Mouse (Mus musculus) bone marrow, adult 2 months (tissue): ENCODE results near the gene Pygl. TPM values are rescaled to one million over a fixed set of nuclear protein-coding genes. Genes with fewer than 3 reads are reported as not detected.
"Not testable (repeated sequence)": the region's sequence is repeated elsewhere in the genome, so short reads cannot be mapped to it uniquely, and the experiment has no call there.

Experiments used
- H3K27ac ChIP-seq: fragments of 200-500 bp; 2 replicates; pipeline ENCODE4 v1.5.1; 2012; ENCODE audit warnings: low read depth, mild to moderate bottlenecking, control low read depth, inconsistent platforms, low read length; ENCODE audit not compliant: control insufficient read depth, poor library complexity, insufficient read depth
- H3K4me1 ChIP-seq: fragments of 200-500 bp; 2 replicates; pipeline ENCODE4 v1.6.1; 2011; ENCODE audit warnings: low read length; ENCODE audit not compliant: control insufficient read depth, insufficient read depth
- H3K4me3 ChIP-seq: fragments of 200-500 bp; replicated peaks from 2 replicates; pipeline ENCODE3; 2011; ENCODE audit warnings: mild to moderate bottlenecking, low read depth, low read length, control low read depth; ENCODE audit not compliant: control insufficient read depth
- CTCF ChIP-seq: fragments of 200-500 bp; IDR thresholded peaks from 2 replicates; pipeline ENCODE4 v1.5.1; 2011; ENCODE audit warnings: low read length, control low read depth; ENCODE audit not compliant: control insufficient read depth, insufficient read depth
- POLR2A ChIP-seq: fragments of 200-500 bp; IDR thresholded peaks from 2 replicates; pipeline ENCODE4 v1.6.1; 2011; ENCODE audit warnings: low read depth, mild to moderate bottlenecking, control low read depth, low read length, borderline replicate concordance; ENCODE audit not compliant: control insufficient read depth
- WGBS: fragments of 180-500 bp; shearing (Covaris S2); methylation state at CpG from one replicate; pipeline ENCODE4 v1.1.7; 2018; 5-methylcytosine and 5-hydroxymethylcytosine counted together
- polyA plus RNA-seq: library from polyadenylated mRNA; stranded (reverse); fragments of >200 nt; gene quantifications from 2 replicates; pipeline ENCODE4 v1.2.4, GENCODE M21; 2011; ENCODE audit warnings: low replicate concordance; ENCODE audit not compliant: missing spikeins, insufficient read depth, insufficient read length

Gene Pygl
- polyA plus RNA-seq, 1 experiment = 101 TPM

DNA sequence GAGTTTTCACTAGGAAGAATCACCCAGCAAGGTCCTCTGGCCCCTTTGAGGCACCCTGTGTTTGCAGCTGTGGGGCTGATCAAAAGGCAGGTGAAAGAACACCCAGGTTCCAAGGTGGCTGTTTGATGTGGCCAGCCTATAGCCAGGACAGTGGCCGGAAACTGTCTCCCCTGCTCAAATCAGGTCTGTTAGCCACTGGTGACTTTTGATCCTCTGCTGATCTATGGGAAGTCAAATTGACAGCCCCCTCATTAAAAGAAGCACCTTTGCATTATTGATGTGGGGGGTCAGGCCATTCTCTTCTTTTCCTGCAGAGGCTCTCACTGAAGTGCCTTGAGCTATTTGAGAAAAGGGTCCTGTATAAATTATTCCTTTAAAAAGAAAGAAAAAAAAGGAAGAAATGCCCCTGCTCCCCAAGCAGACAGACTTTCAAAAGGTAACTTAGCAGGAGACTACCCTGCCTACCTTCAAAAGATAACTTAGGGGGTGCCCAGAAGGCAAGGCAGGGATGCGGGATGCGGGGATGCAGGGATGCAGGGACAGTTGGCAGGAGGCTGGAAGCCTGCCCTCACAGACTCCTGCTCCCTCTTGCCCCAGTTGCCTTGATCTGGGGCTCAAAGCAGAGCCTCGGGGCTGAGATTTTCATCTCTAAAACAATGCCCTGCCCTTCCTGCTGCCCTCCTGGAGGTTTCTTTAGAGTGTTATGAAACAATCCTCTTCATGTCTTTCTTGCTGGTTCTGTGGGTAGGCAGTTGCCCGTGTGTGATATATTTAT, 73.8 kb downstream of the Pygl start:
- Histone ChIP-seq H3K4me1 (no peaks in the 10 kb centered on the region), H3K27ac (no peak overlapping the region), H3K4me3 (no peak overlapping the region)
- TF ChIP-seq CTCF (no peak), POLR2A (no peak)
- WGBS = 63% methylated on average over 5 of the region's 5 CpGs

DNA sequence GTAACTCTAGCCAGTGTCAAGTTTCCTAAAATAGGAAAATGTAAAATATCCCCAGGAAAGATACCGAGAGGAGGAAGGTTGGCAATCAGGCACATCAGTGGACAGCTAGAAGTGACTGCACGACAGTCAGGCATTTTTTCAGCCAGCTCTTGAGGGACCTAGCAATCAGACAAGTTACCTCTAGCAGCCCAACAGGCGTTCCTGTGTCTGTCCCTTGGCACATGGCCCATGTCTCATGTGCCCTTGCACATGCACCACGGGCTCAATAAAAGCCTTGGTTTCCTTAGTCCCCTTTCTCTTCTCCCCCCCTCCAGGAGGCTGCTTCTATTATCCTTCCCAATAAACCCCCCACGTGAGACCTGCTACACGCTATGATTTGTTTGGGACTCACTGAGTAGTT, 75.1 kb downstream of the Pygl start:
- H3K27ac ChIP-seq = no peak overlapping the region
- 33% methylated on average over 6 of the region's 6 CpGs for WGBS
- no peak overlapping the region for H3K4me3 ChIP-seq
- TF ChIP-seq CTCF (no peak), POLR2A (no peak)
- H3K4me1 ChIP-seq = no peaks in the 10 kb centered on the region

DNA sequence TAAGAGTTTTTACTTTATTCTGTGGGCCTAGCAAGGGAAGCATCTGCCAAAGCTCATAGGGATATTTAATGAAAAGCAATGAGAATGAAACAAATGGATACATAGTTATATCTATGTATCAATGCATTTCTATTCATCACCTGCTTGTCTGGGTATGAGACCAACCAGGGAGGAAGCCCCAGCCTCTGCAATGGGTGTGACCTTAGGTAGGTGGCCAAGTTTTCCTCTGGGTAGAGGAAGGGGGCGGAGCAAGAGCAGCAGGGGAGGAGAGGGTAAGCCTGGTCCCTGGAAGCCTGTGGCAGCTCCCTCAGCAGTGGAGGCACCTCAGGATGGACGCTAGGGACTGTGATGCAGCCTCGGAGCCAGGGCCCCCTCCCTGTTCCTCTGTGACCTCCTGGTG, 77.4 kb downstream of the Pygl start, which contains the start of gene Abhd12b:
TSS of gene Abhd12b (plus strand) at position 301 of the 400 bp plus-strand sequence.
- 67% methylated on average over 3 of the region's 3 CpGs for WGBS
- Histone ChIP-seq H3K27ac (no peak within 1 kb of the TSS), H3K4me3 (no peak within 1 kb of the TSS), H3K4me1 (no peaks in the 10 kb centered on the region)
- TF ChIP-seq CTCF (no peak), POLR2A (no peak)

DNA sequence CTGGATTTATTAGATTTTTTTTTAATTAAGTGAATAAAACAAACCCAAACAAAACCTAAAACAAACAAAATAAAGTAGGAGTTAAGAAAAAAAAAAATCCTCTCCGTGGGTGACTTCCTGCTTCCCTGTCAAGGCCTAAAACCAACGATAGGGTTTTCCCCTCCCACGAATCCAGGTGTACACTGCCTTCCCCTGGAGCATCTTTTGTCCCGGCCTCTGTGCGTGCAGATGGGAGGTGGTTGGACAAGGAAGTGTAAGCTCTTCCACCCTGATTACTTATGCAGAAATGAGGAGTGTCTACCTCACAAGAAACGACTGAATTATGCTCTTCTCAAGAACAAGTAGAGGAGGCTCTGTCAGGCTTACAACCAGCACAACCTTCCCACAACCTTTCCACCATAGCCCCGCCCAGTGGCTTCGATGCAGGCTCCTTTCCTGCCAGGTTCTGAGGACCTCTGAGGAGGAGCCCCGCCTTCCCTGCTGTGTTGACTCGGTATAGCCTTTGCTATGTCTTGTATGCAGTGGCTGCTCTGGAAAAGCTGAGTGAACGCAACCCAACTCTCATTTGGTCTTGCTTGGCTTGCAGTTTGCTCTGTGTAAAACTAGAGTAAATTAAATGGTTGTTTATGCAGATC, 82.5 kb downstream of the Pygl start:
- Histone ChIP-seq H3K4me1 (no peaks in the 10 kb centered on the region; the same call in 1 of the 2 replicates), H3K27ac (no peak overlapping the region), H3K4me3 (peak overlapping the region; percentile 38)
- no peak for TF ChIP-seq CTCF
- no peak for TF ChIP-seq POLR2A
- 12% methylated on average over 11 of the region's 11 CpGs for WGBS

DNA sequence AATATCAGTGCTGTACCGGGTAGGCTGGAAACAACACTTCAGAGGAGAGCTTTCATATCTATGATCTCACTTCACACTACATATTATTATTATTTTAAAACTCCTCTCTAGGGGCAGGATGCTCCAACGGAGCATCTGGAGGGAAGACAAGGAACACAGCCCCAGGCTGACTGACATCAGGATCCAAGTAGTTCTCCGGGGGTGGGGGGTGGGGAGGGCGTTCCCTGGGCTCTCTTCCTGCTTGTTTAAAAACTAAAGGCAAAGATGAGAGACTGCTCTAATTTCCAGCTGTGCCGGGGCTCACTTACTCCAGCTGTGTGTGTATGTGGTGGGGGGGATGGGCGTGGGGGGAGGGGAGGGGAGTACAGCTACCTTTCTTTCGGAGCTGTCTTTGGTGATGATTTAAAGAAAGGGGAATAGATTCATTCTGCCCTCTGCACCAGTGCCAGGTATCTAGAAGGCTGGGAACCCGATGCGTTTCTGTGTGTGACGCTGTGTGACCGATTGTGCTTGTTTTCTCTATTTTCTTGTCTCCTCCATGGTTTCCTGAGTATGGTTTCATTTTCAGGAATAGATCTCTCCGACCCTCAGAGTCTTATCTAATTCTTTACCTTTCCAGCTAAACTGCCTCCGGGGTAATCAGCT, 83.2 kb downstream of the Pygl start:
- Histone ChIP-seq H3K4me1 (no peaks in the 10 kb centered on the region; the same call in 1 of the 2 replicates), H3K4me3 (peak overlapping the region; percentile 46), H3K27ac (no peak overlapping the region)
- WGBS = 9% methylated on average over 13 of the region's 13 CpGs
- TF ChIP-seq CTCF (no peak), POLR2A (no peak)

DNA sequence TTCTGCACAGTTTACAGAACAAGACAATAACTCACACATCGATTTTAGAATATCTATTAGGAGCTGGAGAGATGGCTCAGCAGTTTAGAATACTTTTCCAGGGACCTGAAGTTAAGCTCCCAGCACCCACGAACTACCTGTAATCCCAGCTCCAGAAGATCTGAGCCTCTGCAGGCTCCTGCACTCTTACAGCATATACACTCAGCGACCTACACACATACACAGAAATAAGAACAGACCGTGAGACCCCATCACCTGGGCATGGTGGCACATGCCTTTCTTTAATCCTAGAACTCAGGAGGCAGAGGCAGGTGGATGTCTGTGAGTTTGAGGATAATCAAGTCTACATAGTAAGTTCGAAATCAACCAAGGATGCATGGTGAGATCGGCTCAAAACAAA, 85.7 kb downstream of the Pygl start:
- TF ChIP-seq CTCF (no peak), POLR2A (no peak)
- no peak overlapping the region for H3K4me3 ChIP-seq
- no peak overlapping the region for H3K27ac ChIP-seq
- WGBS = 79% methylated on average over 6 of the region's 6 CpGs
- H3K4me1 ChIP-seq = peaks cover 2% of the 10 kb centered on the region; the same call in 1 of the 2 replicates

DNA sequence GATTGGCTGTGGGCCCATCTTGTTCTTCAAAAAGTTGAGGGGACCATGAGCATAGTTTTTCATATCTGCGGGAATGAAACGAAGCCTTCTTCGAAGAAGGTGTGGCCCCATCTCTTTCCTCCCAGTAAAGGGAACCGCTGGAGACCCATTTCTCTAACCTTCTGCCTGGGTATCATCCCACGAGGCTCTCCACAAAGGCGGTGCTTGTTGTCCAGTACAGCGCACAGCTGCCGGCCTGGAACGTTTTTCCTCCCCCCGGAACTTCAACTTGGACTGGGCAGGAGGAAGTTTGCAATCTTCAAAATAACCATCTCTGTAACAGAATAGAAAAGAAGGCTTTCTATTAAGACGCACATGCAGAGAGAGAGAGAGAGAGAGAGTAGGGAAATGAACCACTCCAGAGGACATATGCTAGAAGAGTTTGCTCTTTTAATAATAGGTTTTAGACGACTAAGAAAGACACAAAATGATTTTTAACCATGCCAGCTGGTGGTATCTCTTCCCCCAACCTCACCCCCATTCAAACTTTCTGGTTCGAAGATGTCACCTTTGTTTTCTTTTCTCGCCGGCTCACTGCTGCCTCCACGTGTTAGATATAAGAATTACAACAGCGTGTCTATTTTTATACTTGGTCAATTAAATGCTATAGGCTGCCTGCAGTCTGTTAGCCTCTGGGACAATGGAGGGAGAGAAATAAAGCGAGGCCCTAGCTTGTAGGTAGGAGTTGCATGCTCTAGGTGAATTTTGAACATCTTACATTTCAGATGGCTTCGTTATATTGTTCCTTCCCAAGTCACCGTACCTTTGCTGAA, 86.4 kb downstream of the Pygl start:
- no peak overlapping the region for H3K27ac ChIP-seq
- no peak overlapping the region for H3K4me3 ChIP-seq
- peaks cover 4% of the 10 kb centered on the region for H3K4me1 ChIP-seq
- peak; percentile 39 for TF ChIP-seq CTCF
- TF ChIP-seq POLR2A = no peak
- WGBS = 37% methylated on average over 20 of the region's 20 CpGs

DNA sequence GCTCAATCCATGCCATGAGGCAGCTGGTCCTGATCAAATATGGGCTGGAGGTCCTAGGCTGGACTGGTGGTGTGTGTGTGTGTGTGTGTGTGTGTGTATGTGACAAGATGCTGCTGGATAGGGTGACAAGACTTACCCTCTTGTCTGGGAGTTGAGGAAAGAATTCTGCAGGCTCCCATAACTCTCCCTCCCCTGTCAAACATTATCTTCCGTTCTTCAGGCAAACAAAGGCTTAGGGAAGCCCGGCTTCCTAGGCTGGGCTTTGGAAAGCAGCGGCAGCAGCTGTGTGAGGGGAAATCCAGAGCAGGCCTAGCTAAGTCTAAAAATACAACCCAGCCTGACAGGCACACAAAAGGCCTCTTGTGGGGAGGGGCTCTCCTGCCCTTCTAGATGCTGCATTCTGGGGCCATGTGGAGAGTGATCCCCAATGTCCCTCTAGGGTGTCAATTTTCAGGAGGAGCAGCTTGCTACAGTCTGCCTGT, 87.1 kb downstream of the Pygl start:
- not testable (repeated sequence) for H3K4me3 ChIP-seq, H3K4me1 ChIP-seq, H3K27ac ChIP-seq
- WGBS = 79% methylated on average over 3 of the region's 3 CpGs
